Mouse (Mus musculus): ENCODE results near the gene Cldn34c3. TPM values are rescaled to one million over a fixed set of nuclear protein-coding genes. Genes with fewer than 3 reads are reported as not detected.
"Not testable (repeated sequence)": the region's sequence is repeated elsewhere in the genome, so short reads cannot be mapped to it uniquely, and the experiment has no call there.

The Cldn34c3 gene
- not detected in 2 replicates for polyA plus RNA-seq (2016; fragmentation: Nextera tagmentation; extraction: Ambion mirVana)

GRCm38 (mm10) chrX:123793365-123793764, at the start of gene Cldn34c3:
TSS of gene Cldn34c3 (plus strand) at chrX:123793665.
- H3K9me3 ChIP-seq; H3K9ac ChIP-seq; ATAC-seq (ENCODE audit: low FRiP score, low read depth); H3K4me2 ChIP-seq (replicated peaks); H3K4me3 ChIP-seq; H3K27me3 ChIP-seq (replicated peaks); H3K27ac ChIP-seq; H3K4me1 ChIP-seq; H3K36me3 ChIP-seq: not testable (repeated sequence)

Other genes with a start within 250 kb of the Cldn34c3 start
- gene Cldn34c2, start 212.0 kb upstream of the Cldn34c3 start, polyA plus RNA-seq (2016; fragmentation: Nextera tagmentation; extraction: Ambion mirVana), result not detected in 2 replicates
- not detected in 2 replicates for gene Gm17467, start 88.9 kb upstream of the Cldn34c3 start, polyA plus RNA-seq (2016; fragmentation: Nextera tagmentation; extraction: Ambion mirVana)

Data from neural tube, embryonic 12.5 days (tissue).